ENCODE assay signal across 37 mouse cellular contexts in the genomic region with DNA sequence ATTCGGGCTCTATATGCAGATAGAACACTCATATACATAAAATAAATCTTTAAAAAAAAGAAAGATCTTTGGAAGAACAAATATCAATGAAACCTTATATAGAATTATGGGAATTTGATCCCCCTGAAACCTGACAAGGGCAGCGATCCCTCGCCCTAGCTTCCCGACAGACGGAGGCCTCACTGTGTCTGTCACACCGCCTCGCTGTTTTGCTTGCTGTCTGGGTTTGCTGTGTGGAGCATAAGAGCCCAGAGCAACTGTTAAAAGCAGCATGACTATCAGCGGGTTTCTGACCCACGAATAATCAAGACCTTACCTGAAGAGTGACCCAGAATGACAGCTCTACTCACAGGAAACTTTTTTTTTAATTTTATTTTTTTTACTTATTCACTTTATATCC. TPM values are rescaled to one million over a fixed set of nuclear protein-coding genes. Genes with fewer than 3 reads are reported as not detected.
DNase-seq lines count a peak whose midpoint lies in the region; ATAC-seq lines count a peak whose summit lies in the region.
"Had no signal": no experiment of that assay in that cellular context is flagged by ENCODE, and none has a peak within 500 bp of the region (broad histone marks: within the 10 kb centered on the region; RNA-seq: fewer than 3 reads in every experiment).

No protein-coding gene starts in this region.

- H3K27ac ChIP-seq in forebrain, embryonic 11.5 days (ENCODE audit: low read depth, low read length), result no peak overlapping the region
- no peak overlapping the region for H3K27ac ChIP-seq in forebrain, embryonic 16.5 days (ENCODE audit: low read length)
- H3K27ac ChIP-seq: embryonic facial prominence, embryonic 10.5 days; embryonic facial prominence, embryonic 13.5 days; forebrain, embryonic 13.5 days; heart, embryonic 10.5 days; heart, embryonic 13.5 days; hindbrain, embryonic 10.5 days; hindbrain, embryonic 13.5 days; intestine, embryonic 15.5 days had no signal

- no peaks in the 10 kb centered on the region for H3K27me3 ChIP-seq in forebrain, embryonic 11.5 days (ENCODE audit: control insufficient read depth, insufficient read depth, low read length)
- no peaks in the 10 kb centered on the region for H3K27me3 ChIP-seq in forebrain, embryonic 16.5 days (replicated peaks; ENCODE audit: control insufficient read depth, insufficient read depth, low read length)
- H3K27me3 ChIP-seq: CH12.LX; embryonic facial prominence, embryonic 13.5 days; forebrain, embryonic 13.5 days; heart, embryonic 13.5 days; hindbrain, embryonic 13.5 days; intestine, embryonic 15.5 days; Patski had no signal

- peaks cover 9% of the 10 kb centered on the region for H3K4me1 ChIP-seq in forebrain, embryonic 11.5 days (replicated peaks; ENCODE audit: control insufficient read depth, insufficient read depth, low read length)
- H3K4me1 ChIP-seq in forebrain, embryonic 16.5 days (replicated peaks; ENCODE audit: control insufficient read depth, insufficient read depth, low read length), result peaks cover 22% of the 10 kb centered on the region

- no peak overlapping the region for H3K4me3 ChIP-seq in forebrain, embryonic 11.5 days (ENCODE audit: low read depth, low read length)
- H3K4me3 ChIP-seq in forebrain, embryonic 16.5 days (replicated peaks; ENCODE audit: low read length), result no peak overlapping the region
- H3K4me3 ChIP-seq: embryonic facial prominence, embryonic 10.5 days; embryonic facial prominence, embryonic 13.5 days; erythroblast, embryonic 14.5 days; forebrain, embryonic 13.5 days; heart, embryonic 10.5 days; heart, embryonic 13.5 days; hindbrain, embryonic 10.5 days; hindbrain, embryonic 13.5 days; intestine, embryonic 15.5 days had no signal

- 91% methylated on average over 9 of the region's 9 CpGs for WGBS in forebrain, embryonic 11.5 days
- WGBS in forebrain, embryonic 16.5 days, result 85% methylated on average over 9 of the region's 9 CpGs

- ATAC-seq in forebrain, embryonic 11.5 days (replicated peaks; ENCODE audit: low FRiP score), result no peak
- ATAC-seq in forebrain, embryonic 16.5 days, result no peak
- ATAC-seq: forebrain, embryonic 13.5 days; forebrain, postnatal 0 days; hindbrain, embryonic 16.5 days; intestine, embryonic 15.5 days; Patski had no signal

- intact Hi-C loops in gastrocnemius, postnatal 14 days (cut with DNase I; ENCODE audit: low total_unique reads), result no loop called here

- H3K9me3 ChIP-seq in forebrain, embryonic 11.5 days (ENCODE audit: control insufficient read depth, low read length), result no peaks in the 10 kb centered on the region
- no peaks in the 10 kb centered on the region for H3K9me3 ChIP-seq in forebrain, embryonic 16.5 days (ENCODE audit: control insufficient read depth, low read length)
- H3K9me3 ChIP-seq: embryonic facial prominence, embryonic 10.5 days; embryonic facial prominence, embryonic 13.5 days; forebrain, embryonic 13.5 days; G1E; heart, embryonic 10.5 days; heart, embryonic 13.5 days; hindbrain, embryonic 10.5 days; hindbrain, embryonic 13.5 days; intestine, embryonic 15.5 days had no signal

- H3K9ac ChIP-seq in forebrain, embryonic 11.5 days (ENCODE audit: low read length), result no peak overlapping the region
- no peak overlapping the region for H3K9ac ChIP-seq in forebrain, embryonic 16.5 days (replicated peaks; ENCODE audit: low read depth, low read length)
- H3K9ac ChIP-seq: embryonic facial prominence, embryonic 13.5 days; forebrain, embryonic 13.5 days; forebrain, postnatal 0 days; heart, embryonic 13.5 days; hindbrain, embryonic 13.5 days; intestine, embryonic 15.5 days had no signal

- H3K36me3 ChIP-seq in forebrain, embryonic 11.5 days (ENCODE audit: control insufficient read depth, insufficient read depth, low read length), result no peaks in the 10 kb centered on the region
- peaks cover 10% of the 10 kb centered on the region; the same call in 1 of the 2 replicates for H3K36me3 ChIP-seq in forebrain, embryonic 16.5 days (ENCODE audit: control insufficient read depth, insufficient read depth)

- H3K4me2 ChIP-seq in forebrain, embryonic 11.5 days (ENCODE audit: low read depth, low read length, severe bottlenecking), result no peak overlapping the region
- H3K4me2 ChIP-seq in forebrain, embryonic 16.5 days (ENCODE audit: low read length), result no peak overlapping the region
- H3K4me2 ChIP-seq: embryonic facial prominence, embryonic 13.5 days; forebrain, embryonic 13.5 days; heart, embryonic 13.5 days; hindbrain, embryonic 13.5 days; intestine, embryonic 15.5 days had no signal

- peak; percentile 18 for DNase-seq in forebrain, embryonic 11.5 days (ENCODE audit: low spot score)
- peak; percentile 2 for DNase-seq in gastrocnemius, postnatal 25 days
- no peak for DNase-seq in gastrocnemius, postnatal 14 days
- peak; percentile 1 to 2 for DNase-seq in layer of hippocampus, adult 8-10 months (ENCODE audit: low spot score in 2 of 2)
- no peak for DNase-seq in layer of hippocampus, adult 18-20 months (ENCODE audit: low spot score in 2 of 2)
- DNase-seq in thymus, postnatal 4 days, result peak; percentile 3
- DNase-seq in thymus, postnatal 0 days (ENCODE audit: low spot score), result no peak
- DNase-seq: adrenal gland, postnatal 10 days; adrenal gland, postnatal 36 days; B cell, adult 2 months; cerebellum, adult 11 months; cerebellum, postnatal 10 days; embryo, embryonic 11 days; forebrain, postnatal 0 days; heart, adult 18-20 months; heart, postnatal 14 days; kidney, adult 11 months had no signal

RNA-seq across cellular contexts. Expression of a gene that starts 3.3 kb away (rescaled TPM):
- polyA plus RNA-seq in forebrain, embryonic 11.5 days (2014; fragmentation: Nextera tagmentation; extraction: Ambion mirVana), result 140 and 143 TPM in 2 replicates
- 116 and 123 TPM in 2 replicates for polyA plus RNA-seq in forebrain, embryonic 16.5 days (2015; fragmentation: Nextera tagmentation; extraction: Ambion mirVana)
- total RNA-seq in gastrocnemius, postnatal 25 days (2021), result 10 to 100 TPM; 40.6 to 43.9 TPM
- 10 to 100 TPM; 35.7 to 36.8 TPM for total RNA-seq in gastrocnemius, postnatal 14 days (2021)
- 10 to 100 TPM; 29.8 to 34.4 (median 31.1) TPM for total RNA-seq in layer of hippocampus, adult 8-10 months (2022)
- 10 to 100 TPM; 30.9 to 32.0 TPM for total RNA-seq in layer of hippocampus, adult 18-20 months (2021)
- polyA plus RNA-seq in thymus, postnatal 0 days (2015; fragmentation: Nextera tagmentation; extraction: Ambion mirVana), result 131 and 139 TPM in 2 replicates

RNA-seq across cellular contexts. Expression of a gene that starts 4.6 kb away (rescaled TPM):
- 0.45 and 0.64 TPM in 2 replicates for polyA plus RNA-seq in forebrain, embryonic 11.5 days (2014; fragmentation: Nextera tagmentation; extraction: Ambion mirVana)
- polyA plus RNA-seq in forebrain, embryonic 16.5 days (2015; fragmentation: Nextera tagmentation; extraction: Ambion mirVana), result 2.3 and 4.1 TPM in 2 replicates
- under 1 TPM in 1 of 2 experiments, not detected in 1; 0.83 TPM for total RNA-seq in gastrocnemius, postnatal 25 days (2021)
- under 1 TPM; 0.16 to 0.29 TPM for total RNA-seq in gastrocnemius, postnatal 14 days (2021)
- total RNA-seq in layer of hippocampus, adult 8-10 months (2022), result 1 to 10 TPM; 4.2 to 7.8 (median 5.3) TPM
- 1 to 10 TPM; 2.2 to 5.0 TPM for total RNA-seq in layer of hippocampus, adult 18-20 months (2021)
- 0.21 TPM in 1 of 2 replicates, not detected in the other for polyA plus RNA-seq in thymus, postnatal 0 days (2015; fragmentation: Nextera tagmentation; extraction: Ambion mirVana)
- polyA plus RNA-seq: erythroblast, embryonic 14.5 days; hindbrain, embryonic 10.5 days had no signal

RNA-seq across cellular contexts. Expression of a gene that starts 10.4 kb away (rescaled TPM):
- 1.0 and 1.1 TPM in 2 replicates for polyA plus RNA-seq in forebrain, embryonic 11.5 days (2014; fragmentation: Nextera tagmentation; extraction: Ambion mirVana)
- 1.8 and 2.5 TPM in 2 replicates for polyA plus RNA-seq in forebrain, embryonic 16.5 days (2015; fragmentation: Nextera tagmentation; extraction: Ambion mirVana)
- not detected for total RNA-seq in gastrocnemius, postnatal 25 days (2021)
- not detected for total RNA-seq in gastrocnemius, postnatal 14 days (2021)
- total RNA-seq in layer of hippocampus, adult 8-10 months (2022), result 1 to 10 TPM in 3 of 4 experiments, under 1 TPM in 1; 0.55 to 1.9 (median 1.3) TPM
- total RNA-seq in layer of hippocampus, adult 18-20 months (2021), result under 1 TPM; 0.52 to 0.68 TPM
- polyA plus RNA-seq in thymus, postnatal 0 days (2015; fragmentation: Nextera tagmentation; extraction: Ambion mirVana), result 0.42 and 0.48 TPM in 2 replicates
- total RNA-seq: gastrocnemius, postnatal 4 days; heart, adult 18-20 months; heart, postnatal 14 days had no signal
- polyA plus RNA-seq: erythroblast, embryonic 14.5 days; G1E had no signal

RNA-seq across cellular contexts. Expression of a gene that starts 31.4 kb away (rescaled TPM):
- polyA plus RNA-seq in forebrain, embryonic 11.5 days (2014; fragmentation: Nextera tagmentation; extraction: Ambion mirVana), result not detected in 2 replicates
- not detected in 2 replicates for polyA plus RNA-seq in forebrain, embryonic 16.5 days (2015; fragmentation: Nextera tagmentation; extraction: Ambion mirVana)
- not detected for total RNA-seq in gastrocnemius, postnatal 25 days (2021)
- total RNA-seq in gastrocnemius, postnatal 14 days (2021), result not detected
- not detected for total RNA-seq in layer of hippocampus, adult 8-10 months (2022)
- not detected for total RNA-seq in layer of hippocampus, adult 18-20 months (2021)
- 0.17 and 0.49 TPM in 2 replicates for polyA plus RNA-seq in thymus, postnatal 0 days (2015; fragmentation: Nextera tagmentation; extraction: Ambion mirVana)
- total RNA-seq: adrenal gland, adult 18-20 months; adrenal gland, postnatal 10 days; adrenal gland, postnatal 36 days; CH12.LX; forebrain, postnatal 0 days; G1E; gastrocnemius, adult 18-20 months; gastrocnemius, postnatal 4 days; heart, adult 18-20 months; heart, postnatal 14 days had no signal
- polyA plus RNA-seq: cerebellum, adult 2 months; cortical plate, adult 2 months; embryonic facial prominence, embryonic 10.5 days; embryonic facial prominence, embryonic 13.5 days; erythroblast, embryonic 14.5 days; forebrain, embryonic 13.5 days; forebrain, postnatal 0 days; G1E; heart, embryonic 10.5 days; heart, embryonic 13.5 days; heart, embryonic 16.5 days; hindbrain, embryonic 10.5 days; hindbrain, embryonic 13.5 days; hindbrain, embryonic 16.5 days; intestine, embryonic 15.5 days; Patski had no signal

RNA-seq across cellular contexts. Expression of a gene that starts 31.6 kb away (rescaled TPM):
- polyA plus RNA-seq in forebrain, embryonic 11.5 days (2014; fragmentation: Nextera tagmentation; extraction: Ambion mirVana), result not detected in 2 replicates
- polyA plus RNA-seq in forebrain, embryonic 16.5 days (2015; fragmentation: Nextera tagmentation; extraction: Ambion mirVana), result 0.24 and 0.43 TPM in 2 replicates
- not detected for total RNA-seq in gastrocnemius, postnatal 25 days (2021)
- not detected for total RNA-seq in gastrocnemius, postnatal 14 days (2021)
- under 1 TPM; 0.72 to 0.93 (median 0.85) TPM for total RNA-seq in layer of hippocampus, adult 8-10 months (2022)
- total RNA-seq in layer of hippocampus, adult 18-20 months (2021), result under 1 TPM; 0.79 TPM
- 0.09 and 0.10 TPM in 2 replicates for polyA plus RNA-seq in thymus, postnatal 0 days (2015; fragmentation: Nextera tagmentation; extraction: Ambion mirVana)
- total RNA-seq: adrenal gland, adult 18-20 months; adrenal gland, postnatal 10 days; adrenal gland, postnatal 36 days; CH12.LX; G1E; gastrocnemius, adult 18-20 months; gastrocnemius, postnatal 4 days; heart, adult 18-20 months had no signal
- polyA plus RNA-seq: embryonic facial prominence, embryonic 10.5 days; embryonic facial prominence, embryonic 13.5 days; erythroblast, embryonic 14.5 days; G1E; heart, embryonic 10.5 days; heart, embryonic 13.5 days; intestine, embryonic 15.5 days; Patski had no signal

Comparison
In these comparisons a context has a peak if more than half of its experiments do, and no peak if none do; other contexts are left out.
1. DNase-seq: peak in forebrain, embryonic 11.5 days (single experiment), gastrocnemius, postnatal 25 days (single experiment), layer of hippocampus, adult 8-10 months (2 of 2) and thymus, postnatal 4 days (single experiment); none in gastrocnemius, postnatal 14 days (single experiment), layer of hippocampus, adult 18-20 months (0 of 2) and thymus, postnatal 0 days (single experiment).